Mouse (Mus musculus) c-Kit-positive CD71-positive TER-119-positive erythroid progenitor cells, embryonic 14.5 days (primary cell): ENCODE measurements around the gene Cxcl9.

Source experiments
- DNase-seq: peaks from one replicate; pipeline ENCODE4 v3.0.0-alpha.2; 2013; ENCODE audit warnings: low spot score

Cxcl9 gene

DNA sequence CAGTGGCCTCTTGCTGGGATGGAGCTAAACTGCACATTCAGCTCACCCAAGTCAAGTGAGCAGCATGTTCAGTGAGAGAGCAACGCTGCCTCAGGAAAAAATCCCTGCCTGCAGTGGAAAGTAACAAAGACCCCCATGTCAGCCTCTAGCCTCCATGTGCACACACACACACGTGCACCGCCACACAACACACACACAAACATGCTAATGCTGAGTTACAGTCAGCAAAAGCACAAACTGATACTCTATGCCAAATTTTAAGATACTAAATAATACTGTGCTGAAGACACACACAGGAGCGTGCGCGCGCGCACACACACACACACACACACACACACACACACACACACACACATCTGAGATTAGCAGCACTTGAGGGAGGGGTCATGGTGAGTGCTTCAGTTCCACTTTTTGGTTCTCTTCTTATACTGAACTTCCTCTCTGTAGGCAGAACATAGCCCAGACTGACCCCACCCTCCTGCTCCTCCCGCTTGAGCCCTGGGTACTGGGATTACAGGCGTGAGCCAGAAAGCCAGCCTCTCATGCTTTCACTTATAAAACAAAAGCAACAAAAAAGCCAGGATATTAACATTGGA is 48.8 kb downstream of the Cxcl9 start:
- DNase-seq: no peak

DNA sequence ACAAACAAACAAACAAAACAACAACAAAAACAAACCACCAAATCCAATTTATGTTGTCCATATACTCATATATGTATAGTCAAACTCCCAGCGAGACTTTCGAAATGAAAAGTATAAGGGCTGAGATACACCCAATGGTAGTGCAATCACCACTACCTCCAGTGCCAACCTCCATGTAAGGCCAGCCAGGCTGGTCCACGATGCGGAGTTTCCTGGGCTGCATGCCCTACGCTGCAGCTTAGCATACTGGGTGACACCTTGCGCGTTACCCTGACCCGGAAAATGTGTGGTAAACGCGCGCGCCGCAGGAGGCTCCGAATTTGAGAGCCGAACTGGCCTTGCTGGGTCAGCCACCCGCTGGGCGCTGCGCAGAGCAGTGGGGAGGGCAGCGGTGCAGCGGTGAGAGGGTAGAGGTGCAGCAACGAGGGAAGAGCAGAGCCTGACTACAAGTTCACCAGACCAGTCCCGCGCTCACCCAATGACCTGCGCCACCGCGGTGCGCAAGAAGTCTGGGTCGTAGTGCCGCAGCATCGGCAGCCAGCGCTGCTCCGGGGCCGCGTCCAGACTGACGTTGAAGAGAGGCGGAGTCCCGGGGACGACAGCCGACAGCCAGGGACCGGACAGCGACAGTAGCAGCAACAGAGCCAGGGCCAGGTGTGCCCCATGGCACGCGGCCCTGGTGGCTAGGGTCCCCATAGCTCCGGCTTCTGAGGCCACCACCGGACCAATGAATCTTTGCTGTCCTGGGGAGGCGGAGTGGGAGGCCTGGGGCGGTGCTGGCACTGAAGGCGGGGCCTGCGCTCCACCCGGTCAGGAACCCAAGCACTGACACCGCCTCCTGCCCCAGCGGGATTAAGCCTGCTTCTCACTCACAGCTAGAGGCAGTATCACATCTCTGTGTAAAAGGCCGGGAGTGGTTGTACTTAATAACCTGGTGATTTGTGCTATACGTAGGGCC is 50.2 kb downstream of the Cxcl9 start, which contains the start of gene Naaa:
TSS of gene Naaa (minus strand) at position 734 of the 958 bp plus-strand sequence.
- peak; percentile 68 for DNase-seq
